Mouse (Mus musculus): ENCODE data around the gene Wfs1.

GRCm38 (mm10) chr5:36948831-36949230 lies 40.2 kb downstream of the Wfs1 start:
- TF ChIP-seq GATA1 (IDR thresholded peaks at IDR 0.05; ENCODE audit: low read length) (no peak), TAL1 (IDR thresholded peaks at IDR 0.05; ENCODE audit: low read length) (no peak)

Data from erythroblast, embryonic 14.5 days (primary cell).